ENCODE assay signal across 11 mouse cellular contexts in the genomic region with DNA sequence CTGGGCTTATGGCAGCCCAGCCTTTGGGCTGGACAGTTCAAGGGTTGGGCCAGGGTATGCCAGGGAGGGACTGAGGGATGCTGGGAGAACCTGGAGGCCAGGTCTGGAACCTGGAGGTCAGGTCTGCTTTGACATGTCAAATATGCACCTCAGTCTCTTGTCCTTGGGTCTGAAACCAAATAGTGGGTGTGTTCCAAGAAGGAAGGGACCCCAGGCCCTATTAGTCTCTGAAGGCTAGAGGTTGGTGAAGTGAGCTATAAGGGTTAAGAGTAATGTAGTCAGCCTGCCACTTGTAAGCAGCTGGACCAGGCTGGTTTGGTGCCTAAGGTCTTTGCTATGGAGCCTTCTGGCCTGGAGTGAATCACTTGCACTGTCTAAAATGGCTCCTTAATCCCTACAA. TPM values are rescaled to one million over a fixed set of nuclear protein-coding genes. Genes with fewer than 3 reads are reported as not detected.
DNase-seq lines count a peak whose midpoint lies in the region; ATAC-seq and TF ChIP-seq lines count a peak whose summit lies in the region.
"Had no signal": no experiment of that assay in that cellular context is flagged by ENCODE, and none has a peak within 500 bp of the region (broad histone marks: within the 10 kb centered on the region; RNA-seq: fewer than 3 reads in every experiment).

No protein-coding gene starts in this region.

- ATAC-seq in heart, embryonic 15.5 days (replicated peaks; ENCODE audit: insufficient number of reproducible peaks, insufficient read depth, low FRiP score, low read depth), result no peak
- no peak for ATAC-seq in heart, embryonic 11.5 days (replicated peaks; ENCODE audit: insufficient number of reproducible peaks, low FRiP score, low TSS enrichment)
- no peak for ATAC-seq in lung, embryonic 15.5 days (ENCODE audit: borderline replicate concordance, extremely low read depth, low FRiP score, low TSS enrichment)
- ATAC-seq: forebrain, embryonic 16.5 days had no signal

- no peaks in the 10 kb centered on the region; the same call in 1 of the 2 replicates for H3K4me1 ChIP-seq in heart, embryonic 15.5 days (replicated peaks)
- no peaks in the 10 kb centered on the region for H3K4me1 ChIP-seq in heart, embryonic 11.5 days (ENCODE audit: control insufficient read depth, insufficient read depth, low read length)
- no peaks in the 10 kb centered on the region for H3K4me1 ChIP-seq in lung, embryonic 15.5 days
- no peaks in the 10 kb centered on the region for H3K4me1 ChIP-seq in cortical plate, adult 2 months (ENCODE audit: control insufficient read depth, insufficient read depth, low read length)

- H3K4me2 ChIP-seq in heart, embryonic 15.5 days, result peak overlapping the region; percentile 48
- H3K4me2 ChIP-seq in heart, embryonic 11.5 days, result no peak overlapping the region
- H3K4me2 ChIP-seq in lung, embryonic 15.5 days, result peak overlapping the region; percentile 49
- H3K4me2 ChIP-seq in myocyte (ENCODE audit: low read depth), result peak overlapping the region; percentile 81

- peak overlapping the region; percentile 37 for H3K4me3 ChIP-seq in heart, embryonic 15.5 days
- H3K4me3 ChIP-seq in heart, embryonic 11.5 days (ENCODE audit: low read depth, low read length), result no peak overlapping the region
- peak overlapping the region; percentile 35; the same call in 1 of the 2 replicates for H3K4me3 ChIP-seq in lung, embryonic 15.5 days
- peak overlapping the region; percentile 29; the same call in 1 of the 2 replicates for H3K4me3 ChIP-seq in cortical plate, adult 2 months (ENCODE audit: insufficient read depth, low read length)
- H3K4me3 ChIP-seq in myocyte, result peak overlapping the region; percentile 32

- no peak for TF ChIP-seq POLR2A in cortical plate, adult 2 months (IDR thresholded peaks at IDR 0.05; ENCODE audit: extremely low read depth, insufficient read depth, low read length)
- TF ChIP-seq POLR2A in myocyte (IDR thresholded peaks at IDR 0.05; ENCODE audit: insufficient read length, low read depth), result no peak

- no peaks in the 10 kb centered on the region for H3K36me3 ChIP-seq in heart, embryonic 15.5 days
- H3K36me3 ChIP-seq in heart, embryonic 11.5 days (ENCODE audit: control insufficient read depth, insufficient read depth, low read length), result no peaks in the 10 kb centered on the region
- no peaks in the 10 kb centered on the region for H3K36me3 ChIP-seq in lung, embryonic 15.5 days
- H3K36me3 ChIP-seq in myocyte (ENCODE audit: control insufficient read depth, insufficient read depth), result no peaks in the 10 kb centered on the region

- DNase-seq in lung, postnatal 10 days, result no peak
- no peak for DNase-seq in right cerebral cortex, postnatal 10 days (ENCODE audit: low spot score in 2 of 2)
- no peak for DNase-seq in MN1 (ENCODE audit: low spot score)
- DNase-seq: embryo, embryonic 11 days; heart, postnatal 14 days had no signal

- H3K9ac ChIP-seq in heart, embryonic 15.5 days, result no peak overlapping the region
- H3K9ac ChIP-seq in heart, embryonic 11.5 days (ENCODE audit: low read depth, low read length), result no peak overlapping the region
- H3K9ac ChIP-seq in lung, embryonic 15.5 days, result no peak overlapping the region

- peaks cover 4% of the 10 kb centered on the region for H3K79me2 ChIP-seq in myocyte (ENCODE audit: control insufficient read depth, insufficient read depth)

- H3K27me3 ChIP-seq in heart, embryonic 15.5 days, result no peaks in the 10 kb centered on the region
- H3K27me3 ChIP-seq in heart, embryonic 11.5 days (ENCODE audit: control insufficient read depth, insufficient read depth, low read length), result no peaks in the 10 kb centered on the region; the same call in 1 of the 2 replicates
- no peaks in the 10 kb centered on the region for H3K27me3 ChIP-seq in lung, embryonic 15.5 days
- no peaks in the 10 kb centered on the region for H3K27me3 ChIP-seq in myocyte (ENCODE audit: control insufficient read depth, insufficient read depth, insufficient read length)

- no peak overlapping the region for H3ac ChIP-seq in myocyte (ENCODE audit: control insufficient read depth, insufficient read length)

- H3K27ac ChIP-seq in heart, embryonic 15.5 days, result peak overlapping the region; percentile 47; the same call in 1 of the 2 replicates
- H3K27ac ChIP-seq in heart, embryonic 11.5 days (ENCODE audit: low read depth, low read length), result no peak overlapping the region
- H3K27ac ChIP-seq in lung, embryonic 15.5 days, result no peak overlapping the region
- no peak overlapping the region for H3K27ac ChIP-seq in cortical plate, adult 2 months (ENCODE audit: insufficient read depth, low read length)

- no peak for TF ChIP-seq CTCF in cortical plate, adult 2 months (IDR thresholded peaks at IDR 0.05; ENCODE audit: extremely low read depth, insufficient read depth, low read length)

- H3K9me3 ChIP-seq in heart, embryonic 15.5 days (replicated peaks), result no peaks in the 10 kb centered on the region
- H3K9me3 ChIP-seq in heart, embryonic 11.5 days (replicated peaks; ENCODE audit: control insufficient read depth, low read length), result no peaks in the 10 kb centered on the region
- H3K9me3 ChIP-seq in lung, embryonic 15.5 days, result no peaks in the 10 kb centered on the region

TF ChIP-seq in myocyte, 11 proteins besides CTCF, POLR2A, EP300 and RAD21:
- TF ChIP-seq TCF12 (IDR thresholded peaks at IDR 0.05; ENCODE audit: insufficient read depth, poor library complexity, severe bottlenecking), result no peak
- TF ChIP-seq TCF3 (IDR thresholded peaks at IDR 0.05; ENCODE audit: insufficient read length, low read depth), result no peak
- no peak for TF ChIP-seq SRF (IDR thresholded peaks at IDR 0.05; ENCODE audit: control insufficient read depth, insufficient read length, low read depth)
- no peak for TF ChIP-seq MYOG (IDR thresholded peaks at IDR 0.05; ENCODE audit: control insufficient read depth in 1 of 3, insufficient read depth in 1 of 3, insufficient read length in 2 of 3, low read depth in 2 of 3)
- no peak for TF ChIP-seq MAX (IDR thresholded peaks at IDR 0.05; ENCODE audit: low read depth)
- no peak for TF ChIP-seq USF1 (IDR thresholded peaks at IDR 0.05; ENCODE audit: low read depth)
- no peak for TF ChIP-seq CEBPB (IDR thresholded peaks at IDR 0.05; ENCODE audit: insufficient read depth, poor library complexity, severe bottlenecking)
- TF ChIP-seq REST (IDR thresholded peaks at IDR 0.05; ENCODE audit: insufficient read depth, insufficient read length), result no peak
- no peak for TF ChIP-seq POLR2AphosphoS2 (IDR thresholded peaks at IDR 0.05; ENCODE audit: insufficient read length, low read depth)
- no peak for TF ChIP-seq MYOD1 (IDR thresholded peaks at IDR 0.05; ENCODE audit: control insufficient read depth in 1 of 3, insufficient read length in 2 of 3, low read depth in 2 of 3)
- no peak for TF ChIP-seq E2F4 (IDR thresholded peaks at IDR 0.05; ENCODE audit: insufficient read depth)
TF ChIP-seq in myocyte: peak in this region for 0.

RNA-seq across cellular contexts. Expression of gene Ifi27, which starts 0.8 kb away (rescaled TPM):
- polyA plus RNA-seq in heart, embryonic 15.5 days (2015; fragmentation: Nextera tagmentation; extraction: Ambion mirVana), result 38.0 and 54.9 TPM in 2 replicates
- polyA plus RNA-seq in heart, embryonic 11.5 days (2014; fragmentation: Nextera tagmentation; extraction: Ambion mirVana), result 11.5 and 12.1 TPM in 2 replicates
- 45.6 and 51.1 TPM in 2 replicates for polyA plus RNA-seq in lung, embryonic 15.5 days (2015; fragmentation: Nextera tagmentation; extraction: Ambion mirVana)
- 88.3 and 110 TPM in 2 replicates for polyA plus RNA-seq in cortical plate, adult 2 months (2012; rRNA removed)
- polyA plus RNA-seq in myocyte (2012; fragmentation: generic; extraction: Trizol), result 118 TPM

RNA-seq across cellular contexts. Expression of gene Ifi27l2a, which starts 8.6 kb away (rescaled TPM):
- 13.8 and 20.7 TPM in 2 replicates for polyA plus RNA-seq in heart, embryonic 15.5 days (2015; fragmentation: Nextera tagmentation; extraction: Ambion mirVana)
- 0.92 and 1.8 TPM in 2 replicates for polyA plus RNA-seq in heart, embryonic 11.5 days (2014; fragmentation: Nextera tagmentation; extraction: Ambion mirVana)
- polyA plus RNA-seq in lung, embryonic 15.5 days (2015; fragmentation: Nextera tagmentation; extraction: Ambion mirVana), result 10.5 and 13.5 TPM in 2 replicates
- polyA plus RNA-seq in cortical plate, adult 2 months (2012; rRNA removed), result 4.7 and 13.2 TPM in 2 replicates
- polyA plus RNA-seq in myocyte (2012; fragmentation: generic; extraction: Trizol), result 2.4 TPM

RNA-seq across cellular contexts. Expression of gene Ddx24, which starts 9.2 kb away (rescaled TPM):
- 56.9 and 79.8 TPM in 2 replicates for polyA plus RNA-seq in heart, embryonic 15.5 days (2015; fragmentation: Nextera tagmentation; extraction: Ambion mirVana)
- polyA plus RNA-seq in heart, embryonic 11.5 days (2014; fragmentation: Nextera tagmentation; extraction: Ambion mirVana), result 72.5 and 74.2 TPM in 2 replicates
- polyA plus RNA-seq in lung, embryonic 15.5 days (2015; fragmentation: Nextera tagmentation; extraction: Ambion mirVana), result 76.7 and 83.1 TPM in 2 replicates
- 160 and 162 TPM in 2 replicates for polyA plus RNA-seq in cortical plate, adult 2 months (2012; rRNA removed)
- polyA plus RNA-seq in myocyte (2012; fragmentation: generic; extraction: Trizol), result 85.0 TPM

RNA-seq across cellular contexts. Expression of gene Ifi27l2b, which starts 22.2 kb away (rescaled TPM):
- 0.19 and 0.29 TPM in 2 replicates for polyA plus RNA-seq in heart, embryonic 15.5 days (2015; fragmentation: Nextera tagmentation; extraction: Ambion mirVana)
- not detected in 2 replicates for polyA plus RNA-seq in heart, embryonic 11.5 days (2014; fragmentation: Nextera tagmentation; extraction: Ambion mirVana)
- polyA plus RNA-seq in lung, embryonic 15.5 days (2015; fragmentation: Nextera tagmentation; extraction: Ambion mirVana), result not detected in 2 replicates
- 0.13 TPM in 1 of 2 replicates, not detected in the other for polyA plus RNA-seq in cortical plate, adult 2 months (2012; rRNA removed)
- polyA plus RNA-seq in myocyte (2012; fragmentation: generic; extraction: Trizol), result not detected
- polyA plus RNA-seq: forebrain, embryonic 16.5 days had no signal

RNA-seq across cellular contexts. Expression of gene 9330161L09Rik, which starts 27.2 kb away (rescaled TPM):
- 0.19 and 0.42 TPM in 2 replicates for polyA plus RNA-seq in heart, embryonic 15.5 days (2015; fragmentation: Nextera tagmentation; extraction: Ambion mirVana)
- 0.52 and 0.53 TPM in 2 replicates for polyA plus RNA-seq in heart, embryonic 11.5 days (2014; fragmentation: Nextera tagmentation; extraction: Ambion mirVana)
- 0.16 TPM in 1 of 2 replicates, not detected in the other for polyA plus RNA-seq in lung, embryonic 15.5 days (2015; fragmentation: Nextera tagmentation; extraction: Ambion mirVana)
- 0.85 and 1.3 TPM in 2 replicates for polyA plus RNA-seq in cortical plate, adult 2 months (2012; rRNA removed)
- polyA plus RNA-seq in myocyte (2012; fragmentation: generic; extraction: Trizol), result 0.60 TPM
